Mouse (Mus musculus) kidney, adult 9 months (tissue): ENCODE measurements around the gene Traf1.

Experiments
- DNase-seq: peaks from one replicate; pipeline ENCODE4 v3.0.0; 2022

The Traf1 gene

GRCm38 (mm10) chr2:34940246-34940645, 21.3 kb downstream of the Traf1 start:
- no peak for DNase-seq

GRCm38 (mm10) chr2:34938269-34939208, 23.0 kb downstream of the Traf1 start:
- DNase-seq = no peak

GRCm38 (mm10) chr2:34937460-34937859, 24.1 kb downstream of the Traf1 start:
- DNase-seq = peak; percentile 38

- DNase-seq = no peak
Measured at GRCm38 (mm10) chr2:34927320-34927719, 34.3 kb downstream of the Traf1 start.

GRCm38 (mm10) chr2:34922729-34923128, 38.8 kb downstream of the Traf1 start:
- no peak for DNase-seq

- no peak for DNase-seq
Measured at GRCm38 (mm10) chr2:34920144-34920543, 41.4 kb downstream of the Traf1 start.

GRCm38 (mm10) chr2:34915103-34915502, 46.5 kb downstream of the Traf1 start:
- no peak for DNase-seq

- DNase-seq = no peak
Measured at GRCm38 (mm10) chr2:34914823-34915082, 46.8 kb downstream of the Traf1 start.

- DNase-seq = peak; percentile 37
Measured at GRCm38 (mm10) chr2:34914069-34914822, 47.3 kb downstream of the Traf1 start.

- no peak for DNase-seq
Measured at GRCm38 (mm10) chr2:34913218-34914068, 48.1 kb downstream of the Traf1 start, which contains the start of gene Phf19. Gene Phf19, minus strand, starts transcription at chr2:34914026.

- DNase-seq = no peak
Measured at GRCm38 (mm10) chr2:34912613-34913012, 49.0 kb downstream of the Traf1 start.

- no peak for DNase-seq
Measured at GRCm38 (mm10) chr2:34911871-34912270, 49.7 kb downstream of the Traf1 start.

- no peak for DNase-seq
Measured at GRCm38 (mm10) chr2:34909719-34910118, 51.9 kb downstream of the Traf1 start.

GRCm38 (mm10) chr2:34906861-34907604, 54.5 kb downstream of the Traf1 start:
- peak; percentile 58 for DNase-seq

- no peak for DNase-seq
Measured at GRCm38 (mm10) chr2:34906426-34906825, 55.1 kb downstream of the Traf1 start.

- DNase-seq = peak; percentile 100
Measured at GRCm38 (mm10) chr2:34904849-34905542, 56.6 kb downstream of the Traf1 start.

- no peak for DNase-seq
Measured at GRCm38 (mm10) chr2:34903652-34904405, 57.7 kb downstream of the Traf1 start.

- DNase-seq = no peak
Measured at GRCm38 (mm10) chr2:34903191-34903590, 58.4 kb downstream of the Traf1 start.

- peak; percentile 55 for DNase-seq
Measured at GRCm38 (mm10) chr2:34902731-34903130, 58.8 kb downstream of the Traf1 start.

GRCm38 (mm10) chr2:34901726-34902125, 59.8 kb downstream of the Traf1 start:
- no peak for DNase-seq

GRCm38 (mm10) chr2:34900412-34900811, 61.2 kb downstream of the Traf1 start:
- no peak for DNase-seq
